Mouse (Mus musculus): ENCODE data around the gene Cpe. TPM values are rescaled to one million over a fixed set of nuclear protein-coding genes. Genes with fewer than 3 reads are reported as not detected.

Cpe gene
- 645 and 671 TPM in 2 replicates for total RNA-seq (2021)
- long read RNA-seq, transcript Cpe-201 (9 exons, 2,117 nt): major isoform, 816 of 898 reads
- long read RNA-seq, partial matches to known transcripts: 46 of 898 reads
- long read RNA-seq, other reads (novel, unspliced or antisense): 36 of 898 reads

DNA sequence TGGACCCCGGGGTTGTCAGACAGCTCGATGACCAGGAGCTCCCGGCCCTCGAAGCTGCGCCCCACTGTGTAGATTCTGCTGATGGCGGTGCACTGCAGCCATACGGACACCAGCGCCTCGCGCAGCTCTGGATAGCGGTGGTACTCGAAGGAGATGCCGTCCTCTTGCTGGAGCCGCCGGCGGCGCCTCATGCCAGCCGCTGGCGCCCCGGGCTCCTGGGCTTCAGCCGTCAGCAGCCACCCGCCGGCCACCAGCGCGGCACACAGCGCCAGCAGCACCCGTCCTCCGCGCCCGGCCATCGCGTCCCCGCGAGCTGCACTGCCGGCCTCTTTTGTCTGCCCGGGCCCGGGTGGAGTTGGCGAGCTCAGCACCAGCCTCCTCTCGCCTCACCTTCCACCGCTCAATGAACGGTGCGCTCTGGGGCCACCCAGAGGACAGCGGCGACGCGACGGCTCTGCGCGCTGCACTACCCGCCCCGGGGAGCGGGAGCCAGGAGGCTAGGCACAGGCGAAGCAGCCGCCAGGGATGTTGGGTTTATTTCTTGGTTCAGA lies at the start of gene Cpe:
Gene Cpe, minus strand, starts transcription at position 404 of the 551 bp plus-strand sequence.
- DNase-seq: peak; percentile 88

DNA sequence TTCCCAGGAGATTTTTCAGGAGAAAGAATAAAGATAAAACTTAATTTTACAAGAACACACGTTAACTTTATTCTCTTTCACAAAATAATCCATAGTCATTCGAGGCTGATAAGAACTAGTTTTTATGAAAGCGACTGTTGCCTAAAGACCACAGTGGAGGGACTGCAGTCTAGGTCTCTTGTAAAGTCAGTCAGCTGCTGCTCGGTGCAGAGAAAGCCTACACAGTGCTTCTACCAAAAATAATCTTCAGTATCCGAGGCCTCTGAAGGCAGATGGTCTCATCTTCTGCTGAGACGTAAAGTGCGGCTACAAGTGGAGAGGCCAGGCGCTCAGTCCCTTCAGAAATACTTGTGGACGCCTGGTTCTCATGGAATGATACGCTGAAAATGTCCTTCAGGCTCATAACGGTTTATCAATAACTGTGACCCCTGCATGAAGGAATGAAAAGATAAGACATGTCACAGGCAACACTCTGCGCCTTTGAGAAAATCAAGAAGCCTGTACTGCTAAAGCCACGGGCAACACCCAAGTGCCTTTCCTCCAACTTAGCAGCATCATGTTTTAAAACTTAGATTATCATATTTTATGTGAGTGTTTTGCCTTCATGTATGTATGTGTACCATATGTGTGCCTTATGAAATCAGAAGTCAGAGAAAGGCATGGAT lies 47.8 kb upstream of the Cpe start:
- no peak for DNase-seq

DNA sequence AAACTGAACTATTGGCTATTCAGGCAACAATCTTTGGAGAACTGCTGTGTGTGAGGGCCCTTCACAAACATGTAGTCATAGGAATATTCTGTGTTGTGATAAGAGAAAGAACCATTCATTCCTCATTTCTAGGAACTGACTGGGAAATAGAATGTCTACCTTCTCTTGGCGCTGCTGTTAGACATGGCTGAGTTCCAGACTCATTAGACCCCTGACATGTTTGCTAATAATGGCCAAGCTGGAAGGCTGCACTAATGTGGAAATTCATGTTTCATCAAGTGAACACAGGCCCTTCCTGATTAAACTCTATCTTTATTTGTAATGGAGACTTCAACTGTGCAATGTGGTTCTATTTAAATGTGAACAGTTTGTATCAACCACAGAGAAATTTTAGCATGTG lies 46.1 kb upstream of the Cpe start:
- DNase-seq: no peak

DNA sequence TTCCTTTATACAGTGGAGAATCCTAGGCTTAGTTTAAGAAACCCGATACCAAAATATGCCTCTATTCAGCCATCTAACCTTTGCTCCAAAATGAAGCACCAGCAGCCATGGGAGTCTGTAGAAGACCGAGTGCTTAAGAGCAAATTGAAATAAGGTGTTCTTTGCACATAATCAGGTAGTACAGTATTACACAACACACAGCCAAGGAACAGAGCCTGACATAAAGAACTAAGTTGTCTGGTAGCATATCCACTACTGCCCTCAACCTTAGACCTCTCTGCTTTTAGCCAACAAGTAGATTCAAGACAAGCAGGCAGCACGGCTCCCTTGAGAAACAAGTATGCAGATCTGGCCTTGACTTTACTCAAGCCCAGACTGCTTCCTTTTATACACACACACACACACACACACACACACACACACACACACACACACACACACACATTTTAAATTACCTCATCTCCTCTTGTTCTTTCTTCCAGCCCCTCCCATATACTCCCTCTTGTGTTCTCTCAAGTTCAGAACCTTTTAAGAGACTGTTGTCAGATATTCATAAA lies 44.0 kb upstream of the Cpe start:
- no peak for DNase-seq

DNA sequence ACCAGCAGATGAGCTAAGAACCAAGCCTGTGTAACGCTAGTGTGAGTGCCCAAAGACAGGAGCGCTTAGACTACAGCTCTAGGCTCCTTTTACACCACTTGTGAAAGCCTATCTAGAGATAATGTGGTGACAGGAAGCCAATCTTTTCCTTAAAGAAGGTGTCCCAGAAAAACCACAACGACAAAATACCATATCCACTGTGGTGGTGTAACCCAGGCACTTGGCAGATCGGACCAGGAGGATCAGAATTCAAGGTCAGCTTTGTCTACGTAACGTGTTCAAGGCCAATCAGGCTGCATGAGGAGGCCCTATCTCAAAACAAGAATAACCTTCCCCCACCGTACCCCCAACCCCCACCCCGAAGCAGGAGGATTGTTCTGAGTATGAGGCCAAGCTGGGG lies 42.3 kb upstream of the Cpe start:
- DNase-seq: no peak

DNA sequence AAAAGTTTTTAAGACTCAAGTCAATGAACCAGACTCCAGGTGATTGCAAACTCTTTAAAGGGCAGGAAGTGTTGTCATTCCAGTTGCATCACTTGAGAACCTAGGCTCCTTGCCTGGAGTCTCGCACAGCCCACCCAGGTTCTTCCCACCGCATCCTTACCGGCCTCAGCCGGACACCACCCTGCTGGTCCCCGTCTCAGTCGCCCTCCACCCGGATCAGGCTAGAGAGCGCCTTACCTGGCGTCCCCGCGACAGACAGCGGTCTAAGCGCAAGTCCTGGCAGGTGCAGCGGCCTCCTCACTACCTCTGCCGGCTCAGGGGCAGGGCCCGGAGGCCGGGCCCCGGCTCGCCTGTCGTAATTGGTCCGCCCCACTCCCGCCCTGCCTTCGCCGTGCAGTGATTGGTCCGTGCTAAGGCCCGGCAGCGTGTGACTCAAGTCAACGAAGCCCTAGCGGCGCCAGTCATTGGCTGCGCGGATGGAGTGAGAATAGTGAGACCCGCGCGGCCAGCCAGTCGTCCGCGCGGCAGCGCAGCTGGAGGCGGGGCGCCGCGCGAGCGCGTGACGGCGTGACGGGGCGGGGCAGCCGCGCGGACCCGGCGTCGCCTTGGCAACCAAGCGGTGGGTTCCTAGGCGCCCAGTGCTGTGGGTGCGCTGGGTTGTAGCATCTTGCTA lies 40.6 kb upstream of the Cpe start, which contains the start of gene Msmo1:
Gene Msmo1, minus strand, starts transcription at position 522 of the 673 bp plus-strand sequence.
- DNase-seq: peak; percentile 96

DNA sequence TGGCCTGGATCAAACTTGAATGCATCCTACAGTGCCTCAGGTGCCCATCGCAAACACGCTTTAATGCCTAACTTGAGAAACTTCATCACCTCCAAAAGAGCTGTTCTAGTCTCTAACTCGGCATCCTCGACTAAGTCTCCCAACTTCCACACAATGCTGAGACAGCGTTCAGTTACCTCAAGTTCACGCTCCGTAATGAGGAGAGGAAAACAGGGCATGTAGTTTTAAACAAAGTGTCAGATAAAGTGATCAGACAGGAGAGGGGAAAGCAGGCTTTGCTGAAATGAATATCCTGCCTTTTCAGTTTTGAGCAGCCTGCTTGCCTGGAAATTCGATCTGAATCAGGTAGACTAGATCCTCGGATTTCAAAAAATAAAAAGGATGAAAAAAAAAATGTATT lies 39.7 kb upstream of the Cpe start:
- DNase-seq: no peak

DNA sequence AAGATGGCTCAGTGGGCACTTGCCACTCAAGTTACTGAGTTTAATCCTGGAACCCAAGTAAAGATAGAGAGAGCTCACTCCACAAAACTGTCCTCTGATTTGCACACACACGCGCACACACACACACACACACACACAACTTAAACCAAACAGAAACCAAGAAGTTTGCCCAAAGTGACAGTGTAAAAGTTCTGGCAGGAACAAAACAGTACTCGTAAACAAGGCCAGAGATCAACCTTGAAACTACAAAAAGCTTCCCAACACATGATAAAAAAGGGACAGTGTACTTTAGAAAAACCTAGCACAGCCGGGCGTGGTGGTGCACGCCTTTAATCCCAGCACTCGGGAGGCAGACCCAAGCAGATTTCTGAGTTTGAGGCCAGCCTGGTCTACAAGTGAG lies 35.3 kb upstream of the Cpe start:
- no peak for DNase-seq

DNA sequence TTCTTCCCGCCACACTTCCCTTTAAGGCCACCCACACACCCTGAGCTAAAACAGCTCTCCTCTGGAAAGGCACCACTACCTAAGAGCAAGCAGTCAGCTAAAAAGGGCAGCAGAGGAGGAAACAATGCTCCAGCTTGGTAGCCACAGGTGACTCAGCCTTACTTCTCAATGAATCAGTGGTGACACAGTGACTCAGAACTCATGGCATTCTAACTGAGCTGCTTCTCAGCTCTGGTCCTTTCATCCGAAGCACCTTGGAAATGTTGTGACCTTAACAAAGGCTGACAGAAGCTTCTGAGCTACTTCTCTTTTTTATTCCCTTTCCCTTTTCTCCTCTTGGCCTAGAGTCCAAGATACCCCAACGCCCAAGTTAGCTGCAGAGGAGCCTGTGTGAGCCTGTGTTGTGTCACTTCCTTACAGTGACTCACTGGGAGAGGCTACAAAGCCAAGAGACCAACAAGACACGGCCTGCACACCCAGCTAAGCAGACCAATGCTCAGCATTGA lies 33.4 kb upstream of the Cpe start:
- DNase-seq: peak; percentile 23

DNA sequence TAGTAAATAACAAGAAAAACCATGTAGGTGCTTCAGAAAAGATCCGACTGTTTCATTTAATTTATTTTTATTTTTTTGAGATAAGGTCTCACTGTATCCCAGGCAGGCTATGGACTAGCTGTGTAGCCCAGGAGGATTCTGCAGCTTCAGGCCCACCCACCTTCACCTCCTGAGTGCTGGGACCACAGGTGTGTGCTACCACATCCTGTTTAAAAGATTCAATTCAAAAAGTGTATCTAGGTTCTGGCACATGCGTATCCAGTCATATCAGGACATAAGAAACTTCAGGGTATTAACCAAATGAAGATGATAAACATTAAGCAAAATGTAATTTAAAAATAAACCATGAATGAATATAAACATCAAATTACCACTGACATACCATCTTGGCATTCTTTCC lies 30.4 kb upstream of the Cpe start:
- DNase-seq: no peak

DNA sequence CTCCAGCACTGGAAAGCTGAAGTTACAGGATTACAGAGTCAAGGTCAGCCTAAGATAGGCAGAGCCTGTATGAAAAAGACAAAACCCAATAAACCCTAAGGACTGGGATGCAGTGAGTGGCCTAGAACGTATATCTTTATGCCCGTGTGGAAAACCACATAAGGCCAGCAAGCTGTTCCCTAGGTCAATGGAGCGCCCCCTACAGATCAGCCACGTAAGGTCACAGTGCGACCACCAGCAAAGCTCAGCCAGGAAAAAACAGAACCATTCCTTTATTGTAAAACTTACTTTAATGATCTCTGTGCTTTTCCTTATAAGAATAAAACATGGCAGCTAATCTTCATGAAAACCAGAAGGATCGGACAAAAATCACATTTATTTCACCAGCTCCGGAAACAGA lies 25.0 kb upstream of the Cpe start:
- DNase-seq: no peak

DNA sequence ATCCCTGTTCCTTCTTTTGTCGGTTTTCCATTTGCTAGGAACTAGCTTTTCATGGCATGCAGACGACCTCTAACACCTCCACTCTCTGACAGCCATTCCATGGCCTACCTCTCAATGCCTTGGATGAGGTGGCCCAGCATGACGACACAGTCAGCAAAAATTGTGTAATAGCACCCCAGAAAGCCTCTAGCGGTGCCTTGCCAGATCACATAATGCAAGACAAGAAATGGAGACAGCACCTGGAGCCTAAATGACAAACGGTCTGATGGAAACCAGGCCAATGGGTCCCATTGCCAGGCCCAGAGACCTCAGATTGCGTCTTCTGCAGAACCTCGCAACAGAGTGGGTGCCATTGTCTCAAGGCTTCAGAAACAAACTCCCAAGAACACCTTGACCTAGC lies 19.6 kb upstream of the Cpe start:
- no peak for DNase-seq

DNA sequence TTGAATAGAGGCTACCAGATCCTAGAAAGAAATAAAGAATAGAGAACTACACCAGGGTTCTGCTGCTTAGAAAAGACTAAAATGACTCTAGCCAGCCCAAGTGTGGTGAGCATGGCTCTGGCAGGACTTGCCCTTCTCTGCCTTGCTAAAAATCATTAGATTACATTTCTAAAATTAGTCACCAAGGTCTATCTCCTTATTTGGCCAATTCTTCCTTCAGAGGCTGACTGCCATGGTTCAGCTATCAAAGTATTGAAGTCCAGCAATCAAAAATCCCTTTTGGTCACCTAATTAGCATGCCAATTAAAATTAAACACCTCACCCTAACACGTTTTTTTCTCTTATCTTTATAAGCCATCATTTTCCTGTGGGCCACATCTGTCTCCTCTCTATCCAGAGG lies 18.7 kb upstream of the Cpe start:
- DNase-seq: no peak

DNA sequence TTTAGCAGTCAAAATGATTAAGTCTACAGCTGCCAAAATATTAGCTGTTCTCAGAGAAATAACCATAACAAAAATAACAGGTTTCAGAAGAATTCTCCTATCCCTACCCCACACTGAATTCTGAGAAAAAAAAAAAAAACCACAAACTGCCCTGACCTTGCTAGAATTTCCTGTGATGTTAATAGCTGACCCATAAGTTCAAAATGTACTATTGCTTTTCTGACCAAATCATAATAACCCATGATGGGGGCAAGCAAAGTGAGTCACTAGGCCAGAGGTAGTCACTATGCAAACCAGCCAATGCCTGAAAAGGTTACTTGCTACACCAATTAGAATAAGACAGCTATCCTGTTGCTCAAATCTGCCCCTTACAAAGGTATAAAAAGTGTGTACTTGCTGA lies 14.6 kb upstream of the Cpe start:
- DNase-seq: no peak

DNA sequence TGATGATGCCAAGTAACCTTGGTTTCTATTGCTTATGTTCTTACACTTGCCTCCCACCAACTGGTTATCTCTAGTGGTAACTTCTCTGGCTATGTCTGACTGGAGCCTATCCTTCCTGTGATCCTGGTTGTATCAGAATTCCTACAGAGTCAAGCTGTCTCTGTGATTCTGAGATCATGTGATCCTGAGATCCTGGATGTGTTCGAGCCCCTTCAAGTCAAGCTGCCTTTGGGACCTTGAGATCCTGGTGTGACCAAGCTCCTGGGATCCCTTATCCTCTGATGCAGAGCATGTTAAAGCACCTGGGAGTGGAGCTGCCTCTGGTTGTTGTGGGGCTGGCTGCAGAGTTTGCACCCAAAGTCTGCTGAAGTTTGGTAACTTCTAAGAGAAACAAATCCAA lies 10.3 kb upstream of the Cpe start:
- DNase-seq: no peak

DNA sequence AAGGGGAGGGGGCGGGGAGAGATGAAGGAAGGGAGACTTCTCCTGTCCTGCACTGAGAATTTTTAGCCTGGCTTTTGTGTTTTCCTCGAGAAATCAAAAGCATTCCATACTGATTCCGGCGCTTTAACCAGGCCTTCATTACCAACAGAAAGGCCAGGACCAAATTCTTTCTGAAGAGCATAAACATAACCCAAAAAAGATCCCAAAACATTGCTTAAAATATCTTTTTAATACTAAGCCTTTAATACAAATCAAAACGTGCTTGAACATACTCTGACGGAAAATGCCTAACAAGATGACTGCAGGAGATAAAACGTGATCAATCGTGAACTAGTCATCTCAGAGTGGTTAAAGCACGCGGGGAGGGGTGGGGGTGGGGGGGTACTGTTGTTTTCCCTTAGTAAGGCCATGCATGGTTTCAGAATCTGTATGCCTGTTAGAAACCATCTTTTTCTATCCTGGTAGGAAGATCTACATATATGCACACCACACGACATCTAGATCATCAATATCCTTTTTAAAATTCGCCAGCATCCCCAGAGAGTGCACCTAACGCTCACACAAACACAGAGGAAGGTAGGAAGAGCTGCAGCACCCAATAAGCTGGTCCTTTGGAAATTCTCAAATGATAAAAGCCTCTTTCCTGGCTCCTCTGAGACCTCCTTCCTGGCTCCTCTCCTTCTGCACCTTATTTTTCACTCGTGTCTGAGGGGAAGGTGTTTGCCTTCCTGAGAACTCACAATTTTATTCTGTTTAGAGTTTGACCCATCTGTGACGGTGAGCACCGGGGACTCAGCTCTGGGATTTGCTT lies 1.1 kb downstream of the Cpe start:
- DNase-seq: no peak

DNA sequence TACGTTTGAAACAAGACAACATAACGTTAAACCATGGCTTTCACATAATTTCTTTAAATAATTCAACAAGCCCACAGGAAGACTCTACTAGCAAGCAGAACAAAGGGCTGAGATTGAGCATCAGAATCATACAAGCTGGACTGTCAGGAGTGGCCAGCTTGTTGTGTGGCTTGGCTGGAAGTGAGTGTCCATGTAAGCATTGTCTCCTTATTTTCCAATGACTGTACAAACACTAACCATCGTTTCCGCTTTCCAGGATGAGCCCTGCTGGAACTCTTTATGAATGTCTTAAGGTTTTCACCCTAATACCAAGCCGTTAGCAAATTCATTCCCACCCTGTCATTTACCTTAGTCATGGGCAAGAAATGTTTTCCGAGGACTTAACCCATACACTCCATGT lies 2.0 kb downstream of the Cpe start:
- DNase-seq: no peak

DNA sequence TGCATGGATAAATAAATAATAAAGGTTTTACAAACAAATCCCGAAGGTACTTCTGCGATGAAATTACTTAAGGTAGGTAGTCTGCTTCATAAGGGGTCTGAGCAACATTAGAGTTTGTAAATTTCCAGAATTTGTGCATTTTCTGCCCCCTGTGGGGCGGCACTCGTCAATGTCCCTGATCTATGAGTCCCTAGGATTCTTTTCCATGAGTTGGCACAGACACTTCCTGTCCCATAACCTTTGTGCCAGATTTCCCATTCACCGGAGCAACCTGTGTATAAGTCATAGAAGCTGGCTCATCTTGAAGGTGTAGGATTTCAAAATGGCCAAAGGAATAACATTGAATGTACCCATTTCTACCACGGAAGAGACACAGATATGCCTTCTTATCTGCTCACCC lies 2.5 kb downstream of the Cpe start:
- no peak for DNase-seq

DNA sequence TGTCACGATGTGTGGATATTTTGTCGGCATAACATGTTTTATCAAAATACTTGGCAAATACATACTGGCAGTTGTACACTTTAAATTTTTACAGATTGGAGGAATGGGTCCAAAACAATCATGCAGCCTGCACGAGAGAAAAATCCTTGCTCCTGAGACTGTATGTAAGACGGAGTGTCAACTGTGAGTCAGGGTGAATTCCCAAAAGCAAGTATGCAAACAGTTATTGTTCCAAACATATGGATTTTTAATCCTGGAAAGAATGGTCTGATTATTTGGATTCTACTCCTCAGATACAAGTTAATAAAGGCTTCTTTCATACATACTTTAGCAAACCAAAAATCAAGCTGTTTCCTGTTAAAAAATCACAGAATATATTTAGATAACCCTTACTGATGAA lies 4.1 kb downstream of the Cpe start:
- DNase-seq: no peak

DNA sequence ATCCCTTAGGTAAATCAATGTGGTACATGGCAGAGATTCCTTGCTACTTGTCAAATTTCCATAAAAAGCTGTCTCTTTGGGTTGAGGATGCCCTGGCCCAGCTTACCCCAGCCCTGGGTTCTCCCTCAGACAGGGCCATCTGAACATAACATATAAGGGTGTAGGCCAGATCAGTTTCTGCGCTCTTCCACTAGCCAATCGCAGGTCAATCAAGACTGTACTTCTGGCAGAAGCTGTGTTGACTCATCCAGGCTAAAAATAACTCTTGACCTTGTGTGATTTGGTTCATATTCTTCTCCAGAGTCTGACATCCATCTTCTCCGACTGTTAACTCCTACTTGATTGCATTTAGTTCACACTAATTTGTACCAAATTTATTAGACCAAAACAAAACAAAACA lies 4.7 kb downstream of the Cpe start:
- DNase-seq: no peak

DNA sequence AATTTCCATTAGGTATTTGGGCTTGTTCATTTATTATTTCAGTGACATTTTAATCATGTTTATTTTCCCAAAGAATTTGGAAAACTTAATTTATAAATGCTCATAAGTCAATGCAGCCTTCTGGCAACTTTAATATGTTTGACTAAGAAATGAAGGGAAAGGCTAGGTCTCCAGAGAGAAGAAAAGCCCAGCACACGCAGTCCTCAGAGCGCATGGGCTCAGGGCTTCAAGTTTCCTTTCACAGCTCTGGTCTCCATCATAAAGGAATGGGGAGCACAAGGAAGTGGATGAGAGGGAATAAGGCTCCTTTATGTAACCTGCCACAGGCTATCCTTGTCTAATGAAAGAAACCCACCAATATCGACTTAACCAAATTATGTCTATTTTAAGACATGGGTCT lies 10.4 kb downstream of the Cpe start:
- DNase-seq: no peak

DNA sequence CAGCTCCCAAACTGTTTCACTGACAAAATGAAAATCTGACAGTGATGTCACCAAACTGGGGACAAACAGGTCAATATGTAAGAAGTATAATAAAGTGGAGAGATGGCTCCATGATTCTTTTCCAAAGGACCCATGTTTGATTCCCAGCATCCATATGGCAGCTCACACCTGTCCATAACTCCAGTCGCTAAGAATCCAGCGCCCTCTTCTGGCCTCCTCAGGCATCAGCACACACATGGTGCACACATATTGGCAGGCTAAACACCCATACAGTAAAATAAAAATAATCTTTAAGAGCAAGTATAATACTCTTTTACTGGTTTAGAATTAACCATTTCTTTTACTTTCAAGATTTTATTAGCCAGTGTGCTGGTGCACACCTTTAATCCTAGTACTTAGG lies 16.5 kb downstream of the Cpe start:
- DNase-seq: no peak
